ENCODE assay signal across 21 mouse cellular contexts in the genomic region with DNA sequence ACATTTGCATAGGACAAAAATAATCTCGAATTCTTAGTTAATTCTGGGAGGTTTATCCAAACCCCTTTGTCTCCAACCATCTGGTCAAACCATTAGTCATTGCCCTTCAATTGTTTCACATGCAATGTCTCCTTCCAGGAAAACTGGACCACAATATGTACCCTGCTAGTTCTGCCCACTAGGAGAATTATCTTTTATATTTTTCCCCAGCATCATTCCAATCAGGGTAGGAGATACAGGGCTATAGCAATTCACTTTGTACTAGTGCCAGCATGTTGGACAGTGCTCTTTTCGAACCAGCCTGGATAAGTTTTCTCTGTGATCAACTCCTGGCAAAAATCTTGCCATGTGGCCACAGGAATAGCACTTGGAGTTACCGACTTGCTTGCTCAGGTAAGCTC.
A peak's percentile ranks its signal among the peaks of the same experiment; 100 is the strongest.
DNase-seq lines count a peak whose midpoint lies in the region; ATAC-seq lines count a peak whose summit lies in the region.
"Had no signal": no experiment of that assay in that cellular context is flagged by ENCODE, and none has a peak within 500 bp of the region (broad histone marks: within the 10 kb centered on the region; RNA-seq: fewer than 3 reads in every experiment).

No protein-coding gene starts in this region.

- H3K9ac ChIP-seq in forebrain, embryonic 14.5 days (ENCODE audit: low read length), result no peak overlapping the region
- H3K9ac ChIP-seq in intestine, embryonic 15.5 days, result no peak overlapping the region
- H3K9ac ChIP-seq: kidney, embryonic 15.5 days; midbrain, embryonic 13.5 days had no signal

- no peak overlapping the region for H3K4me3 ChIP-seq in forebrain, embryonic 14.5 days (ENCODE audit: low read depth, low read length)
- no peak overlapping the region for H3K4me3 ChIP-seq in forebrain, embryonic 10.5 days
- H3K4me3 ChIP-seq in intestine, embryonic 15.5 days (replicated peaks), result no peak overlapping the region
- H3K4me3 ChIP-seq: kidney, embryonic 15.5 days; midbrain, embryonic 13.5 days; myocyte had no signal

- no peak overlapping the region for H3K27ac ChIP-seq in forebrain, embryonic 14.5 days (ENCODE audit: low read depth, low read length)
- no peak overlapping the region for H3K27ac ChIP-seq in forebrain, embryonic 10.5 days
- H3K27ac ChIP-seq in intestine, embryonic 15.5 days, result no peak overlapping the region
- H3K27ac ChIP-seq: kidney, embryonic 15.5 days; midbrain, embryonic 13.5 days had no signal

- H3K27me3 ChIP-seq in forebrain, embryonic 14.5 days (replicated peaks; ENCODE audit: control insufficient read depth, insufficient read depth, low read length), result no peaks in the 10 kb centered on the region
- H3K27me3 ChIP-seq in forebrain, embryonic 10.5 days (ENCODE audit: poor library complexity, severe bottlenecking), result no peaks in the 10 kb centered on the region
- no peaks in the 10 kb centered on the region for H3K27me3 ChIP-seq in intestine, embryonic 15.5 days (replicated peaks)
- H3K27me3 ChIP-seq: CH12.LX; kidney, embryonic 15.5 days; midbrain, embryonic 13.5 days had no signal

- no peaks in the 10 kb centered on the region for H3K9me3 ChIP-seq in forebrain, embryonic 14.5 days (replicated peaks; ENCODE audit: control insufficient read depth, low read length)
- H3K9me3 ChIP-seq in forebrain, embryonic 10.5 days, result no peaks in the 10 kb centered on the region
- H3K9me3 ChIP-seq in intestine, embryonic 15.5 days, result no peaks in the 10 kb centered on the region
- H3K9me3 ChIP-seq: kidney, embryonic 15.5 days; midbrain, embryonic 13.5 days had no signal

- no peaks in the 10 kb centered on the region for H3K36me3 ChIP-seq in forebrain, embryonic 14.5 days (ENCODE audit: control insufficient read depth, insufficient read depth, low read length)
- H3K36me3 ChIP-seq in forebrain, embryonic 10.5 days (replicated peaks), result no peaks in the 10 kb centered on the region
- no peaks in the 10 kb centered on the region for H3K36me3 ChIP-seq in intestine, embryonic 15.5 days
- H3K36me3 ChIP-seq: kidney, embryonic 15.5 days; midbrain, embryonic 13.5 days had no signal

- no peak overlapping the region for H3K4me2 ChIP-seq in forebrain, embryonic 14.5 days (ENCODE audit: low read length)
- H3K4me2 ChIP-seq in intestine, embryonic 15.5 days (replicated peaks), result no peak overlapping the region
- H3K4me2 ChIP-seq: heart, embryonic 11.5 days; kidney, embryonic 15.5 days; midbrain, embryonic 13.5 days had no signal

- peak; percentile 45; the same call in 1 of the 2 replicates for ATAC-seq in forebrain, embryonic 14.5 days
- no peak for ATAC-seq in intestine, embryonic 15.5 days
- ATAC-seq: intestine, postnatal 0 days; midbrain, embryonic 13.5 days had no signal

- intact Hi-C loops in gastrocnemius, postnatal 36 days (cut with DNase I), result no loop called here

- 76% methylated on average over 3 of the region's 3 CpGs for WGBS in forebrain, embryonic 14.5 days
- 89% methylated on average over 3 of the region's 3 CpGs for WGBS in forebrain, embryonic 10.5 days
- 78% methylated on average over 3 of the region's 3 CpGs for WGBS in intestine, embryonic 15.5 days

- no peak for DNase-seq in forebrain, embryonic 14.5 days (ENCODE audit: low spot score)
- no peak for DNase-seq in forebrain, embryonic 10.5 days (ENCODE audit: extremely low spot score, low spot score)
- peak; percentile 22 to 59 for DNase-seq in layer of hippocampus, postnatal 14 days (ENCODE audit: low spot score in 2 of 2)
- DNase-seq in layer of hippocampus, adult 18-20 months (ENCODE audit: low spot score in 2 of 2), result no peak
- peak; percentile 58 for DNase-seq in cerebellum, adult 8-10 months
- DNase-seq in telencephalon, adult 2 months (ENCODE audit: low read depth, low spot score), result peak; percentile 12
- DNase-seq in gastrocnemius, postnatal 36 days, result no peak
- DNase-seq: adrenal gland, postnatal 36 days; embryo, embryonic 11 days; heart, postnatal 10 days; kidney, postnatal 4 days; liver; lung, postnatal 10 days; thymus, adult 2 months had no signal

- no peaks in the 10 kb centered on the region for H3K4me1 ChIP-seq in forebrain, embryonic 14.5 days (ENCODE audit: control insufficient read depth, insufficient read depth, low read length)
- no peaks in the 10 kb centered on the region for H3K4me1 ChIP-seq in forebrain, embryonic 10.5 days
- H3K4me1 ChIP-seq in intestine, embryonic 15.5 days (replicated peaks), result no peaks in the 10 kb centered on the region
- H3K4me1 ChIP-seq: kidney, embryonic 15.5 days; midbrain, embryonic 13.5 days had no signal

Comparison
In these comparisons a context has a peak if more than half of its experiments do, and no peak if none do; other contexts are left out.
1. DNase-seq: peak in layer of hippocampus, postnatal 14 days (2 of 2), cerebellum, adult 8-10 months (single experiment) and telencephalon, adult 2 months (single experiment); none in forebrain, embryonic 14.5 days (single experiment), forebrain, embryonic 10.5 days (single experiment), layer of hippocampus, adult 18-20 months (0 of 2) and gastrocnemius, postnatal 36 days (0 of 2).